Comparison of ENCODE assay signal across 18 mouse cellular contexts in genomic region chr13:63609734-63610133, GRCm38 (mm10). TPM values are rescaled to one million over a fixed set of nuclear protein-coding genes. Genes with fewer than 3 reads are reported as not detected.
DNase-seq lines count a peak whose midpoint lies in the region; ATAC-seq lines count a peak whose summit lies in the region.
"Had no signal": no experiment of that assay in that cellular context is flagged by ENCODE, and none has a peak within 500 bp of the region (broad histone marks: within the 10 kb centered on the region; RNA-seq: fewer than 3 reads in every experiment).

No protein-coding gene starts in this region.

- H3K27ac ChIP-seq in heart, embryonic 12.5 days (ENCODE audit: poor library complexity, severe bottlenecking) = no peak overlapping the region
- no peak overlapping the region for H3K27ac ChIP-seq in heart, embryonic 11.5 days (ENCODE audit: low read depth, low read length)
- no peak overlapping the region for H3K27ac ChIP-seq in lung, embryonic 15.5 days
- no peak overlapping the region for H3K27ac ChIP-seq in stomach, embryonic 16.5 days (ENCODE audit: low read length)
- H3K27ac ChIP-seq: embryonic facial prominence, embryonic 15.5 days; forebrain, embryonic 15.5 days; liver, embryonic 15.5 days had no signal

- ATAC-seq in heart, embryonic 12.5 days (ENCODE audit: insufficient number of reproducible peaks, low FRiP score) = peak; percentile 36; the same call in 1 of the 2 replicates
- no peak for ATAC-seq in heart, embryonic 11.5 days (replicated peaks; ENCODE audit: insufficient number of reproducible peaks, low FRiP score, low TSS enrichment)
- ATAC-seq in lung, embryonic 15.5 days (ENCODE audit: borderline replicate concordance, extremely low read depth, low FRiP score, low TSS enrichment) = peak; percentile 52
- peak; percentile 80 for ATAC-seq in stomach, embryonic 16.5 days (ENCODE audit: insufficient read depth, low FRiP score)
- ATAC-seq: forebrain, embryonic 15.5 days; midbrain, embryonic 16.5 days had no signal

- H3K9me3 ChIP-seq in heart, embryonic 12.5 days (replicated peaks) = no peaks in the 10 kb centered on the region
- H3K9me3 ChIP-seq in heart, embryonic 11.5 days (replicated peaks; ENCODE audit: control insufficient read depth, low read length) = no peaks in the 10 kb centered on the region
- H3K9me3 ChIP-seq in lung, embryonic 15.5 days = no peaks in the 10 kb centered on the region
- no peaks in the 10 kb centered on the region for H3K9me3 ChIP-seq in stomach, embryonic 16.5 days (replicated peaks; ENCODE audit: control insufficient read depth, low read length)
- H3K9me3 ChIP-seq: embryonic facial prominence, embryonic 15.5 days; forebrain, embryonic 15.5 days; liver, embryonic 15.5 days had no signal

- no peaks in the 10 kb centered on the region for H3K36me3 ChIP-seq in heart, embryonic 12.5 days
- H3K36me3 ChIP-seq in heart, embryonic 11.5 days (ENCODE audit: control insufficient read depth, insufficient read depth, low read length) = no peaks in the 10 kb centered on the region
- no peaks in the 10 kb centered on the region for H3K36me3 ChIP-seq in lung, embryonic 15.5 days
- H3K36me3 ChIP-seq in stomach, embryonic 16.5 days (ENCODE audit: control insufficient read depth, insufficient read depth, low read length) = no peaks in the 10 kb centered on the region
- H3K36me3 ChIP-seq: embryonic facial prominence, embryonic 15.5 days; forebrain, embryonic 15.5 days; liver, embryonic 15.5 days had no signal

- 15% methylated on average over 10 of the region's 10 CpGs for WGBS in heart, embryonic 12.5 days
- 12% methylated on average over 10 of the region's 10 CpGs for WGBS in heart, embryonic 11.5 days (ENCODE audit: insufficient replicate concordance)
- WGBS in lung, embryonic 15.5 days = 15% methylated on average over 10 of the region's 10 CpGs
- WGBS in stomach, embryonic 16.5 days = 19% methylated on average over 10 of the region's 10 CpGs

- peaks cover 7% of the 10 kb centered on the region for H3K4me1 ChIP-seq in heart, embryonic 12.5 days (replicated peaks)
- 0 out of 2 replicates have a peak, but pooled peaks cover 7% of the 10 kb centered on the region for H3K4me1 ChIP-seq in heart, embryonic 11.5 days (ENCODE audit: control insufficient read depth, insufficient read depth, low read length)
- H3K4me1 ChIP-seq in lung, embryonic 15.5 days = peaks cover 16% of the 10 kb centered on the region
- peaks cover 6% of the 10 kb centered on the region; the same call in 1 of the 2 replicates for H3K4me1 ChIP-seq in stomach, embryonic 16.5 days (ENCODE audit: control insufficient read depth, insufficient read depth, low read length)
- H3K4me1 ChIP-seq: forebrain, embryonic 15.5 days; liver, embryonic 15.5 days had no signal

- no peak overlapping the region for H3K4me3 ChIP-seq in heart, embryonic 12.5 days
- H3K4me3 ChIP-seq in heart, embryonic 11.5 days (ENCODE audit: low read depth, low read length) = no peak overlapping the region
- no peak overlapping the region for H3K4me3 ChIP-seq in lung, embryonic 15.5 days
- no peak overlapping the region for H3K4me3 ChIP-seq in stomach, embryonic 16.5 days (replicated peaks; ENCODE audit: low read length)
- H3K4me3 ChIP-seq: embryonic facial prominence, embryonic 15.5 days; forebrain, embryonic 15.5 days; liver, embryonic 15.5 days had no signal

- DNase-seq in lung, postnatal 36 days = no peak
- peak; percentile 17 for DNase-seq in forelimb bud, embryonic 11.5 days (ENCODE audit: low read depth, low spot score)
- no peak for DNase-seq in adipocyte (ENCODE audit: low spot score)
- DNase-seq in cerebellum, adult 18-20 months = no peak
- DNase-seq: cerebellum, adult 8-10 months; gastrocnemius, postnatal 25 days; heart, postnatal 36 days; kidney, adult 18-20 months; layer of hippocampus, postnatal 36 days; right cerebral cortex, postnatal 25 days had no signal

- no peak overlapping the region for H3K4me2 ChIP-seq in heart, embryonic 12.5 days
- H3K4me2 ChIP-seq in heart, embryonic 11.5 days = no peak overlapping the region; the same call in 1 of the 2 replicates
- H3K4me2 ChIP-seq in lung, embryonic 15.5 days = no peak overlapping the region
- no peak overlapping the region; the same call in 1 of the 2 replicates for H3K4me2 ChIP-seq in stomach, embryonic 16.5 days (ENCODE audit: low read depth, low read length)
- H3K4me2 ChIP-seq: embryonic facial prominence, embryonic 15.5 days; forebrain, embryonic 15.5 days; liver, embryonic 15.5 days had no signal

- H3K27me3 ChIP-seq in heart, embryonic 12.5 days (replicated peaks) = no peaks in the 10 kb centered on the region
- H3K27me3 ChIP-seq in heart, embryonic 11.5 days (ENCODE audit: control insufficient read depth, insufficient read depth, low read length) = no peaks in the 10 kb centered on the region
- H3K27me3 ChIP-seq in lung, embryonic 15.5 days = no peaks in the 10 kb centered on the region
- H3K27me3 ChIP-seq in stomach, embryonic 16.5 days (ENCODE audit: control insufficient read depth, insufficient read depth, low read length) = no peaks in the 10 kb centered on the region
- H3K27me3 ChIP-seq: embryonic facial prominence, embryonic 15.5 days; forebrain, embryonic 15.5 days; liver, embryonic 15.5 days had no signal

- H3K9ac ChIP-seq in heart, embryonic 12.5 days = no peak overlapping the region
- no peak overlapping the region for H3K9ac ChIP-seq in heart, embryonic 11.5 days (ENCODE audit: low read depth, low read length)
- H3K9ac ChIP-seq in lung, embryonic 15.5 days = no peak overlapping the region
- H3K9ac ChIP-seq in stomach, embryonic 16.5 days (ENCODE audit: low read length) = peak overlapping the region; percentile 16; the same call in 1 of the 2 replicates
- H3K9ac ChIP-seq: embryonic facial prominence, embryonic 15.5 days; forebrain, embryonic 15.5 days; liver, embryonic 15.5 days had no signal

RNA-seq across cellular contexts. Expression of gene Ptch1, which starts 36.3 kb away (rescaled TPM):
- 6.4 and 7.5 TPM in 2 replicates for polyA plus RNA-seq in heart, embryonic 12.5 days (2016; fragmentation: Nextera tagmentation; extraction: Ambion mirVana)
- 7.4 and 11.8 TPM in 2 replicates for polyA plus RNA-seq in heart, embryonic 11.5 days (2014; fragmentation: Nextera tagmentation; extraction: Ambion mirVana)
- polyA plus RNA-seq in lung, embryonic 15.5 days (2015; fragmentation: Nextera tagmentation; extraction: Ambion mirVana) = 34.8 and 36.8 TPM in 2 replicates
- 28.5 and 31.1 TPM in 2 replicates for polyA plus RNA-seq in stomach, embryonic 16.5 days (2015; fragmentation: Nextera tagmentation; extraction: Ambion mirVana)
